Mouse (Mus musculus): ENCODE measurements at regions not wholly inside any gene's neighbourhood (a gene's known extent, or its start where the extent isn't known, plus 50 kb on each side); places are given as distances from the start of the nearest gene placed in this dataset.

- no peaks in the 10 kb centered on the region for H3K27me3 ChIP-seq (replicated peaks; ENCODE audit: control insufficient read depth, insufficient read depth, low read length)
- WGBS = 89% methylated on average over 2 of the region's 2 CpGs
- no peak overlapping the region for H3K9ac ChIP-seq (ENCODE audit: low read depth, low read length)
- no peak overlapping the region for H3K4me3 ChIP-seq (ENCODE audit: low read length)
- H3K36me3 ChIP-seq (ENCODE audit: control insufficient read depth, insufficient read depth, low read length) = no peaks in the 10 kb centered on the region
- ATAC-seq = no peak
- no peaks in the 10 kb centered on the region for H3K4me1 ChIP-seq (ENCODE audit: control insufficient read depth, insufficient read depth, low read length)
- H3K27ac ChIP-seq (ENCODE audit: low read length) = no peak overlapping the region
- H3K9me3 ChIP-seq (ENCODE audit: control insufficient read depth, low read length) = no peaks in the 10 kb centered on the region
- H3K4me2 ChIP-seq (ENCODE audit: low read depth, low read length) = no peak overlapping the region
Observed at GRCm38 (mm10) chr17:15882245-15882644, 51.4 kb upstream of the Rgmb start.

Measured in intestine, embryonic 16.5 days (tissue).